Mouse (Mus musculus) CD4-positive, CD25-positive, alpha-beta regulatory T cell, adult 4 months (primary cell): ENCODE measurements around the gene Pak1. TPM values are rescaled to one million over a fixed set of nuclear protein-coding genes. Genes with fewer than 3 reads are reported as not detected.

ENCODE experiments used
- ATAC-seq: one replicate; pipeline ENCODE4 v1.8.0; 2017
- polyA plus RNA-seq, 2 experiments: library from polyadenylated mRNA; unstranded; fragments of 100-300 nt; shearing (Covaris generic); gene quantifications; one replicate each; pipeline ENCODE4 v1.2.1; 2017

Pak1 gene
- polyA plus RNA-seq, 2 experiments from 2014 or later = 4.7 to 5.8 TPM

GRCm38 (mm10) chr7:97863512-97863911 lies 75.2 kb downstream of the Pak1 start:
- ATAC-seq = no peak

- ATAC-seq = no peak
Measured at GRCm38 (mm10) chr7:97864531-97864930, 76.2 kb downstream of the Pak1 start.

GRCm38 (mm10) chr7:97867866-97868265 lies 79.5 kb downstream of the Pak1 start:
- no peak for ATAC-seq

- no peak for ATAC-seq
Measured at GRCm38 (mm10) chr7:97868766-97869165, 80.4 kb downstream of the Pak1 start.

- ATAC-seq = no peak
Measured at GRCm38 (mm10) chr7:97872396-97872795, 84.1 kb downstream of the Pak1 start.

GRCm38 (mm10) chr7:97873317-97873716 lies 85.0 kb downstream of the Pak1 start:
- ATAC-seq = no peak

- ATAC-seq = peak; percentile 90
Measured at GRCm38 (mm10) chr7:97877846-97878538, 89.7 kb downstream of the Pak1 start.

GRCm38 (mm10) chr7:97911646-97912045 lies 123.3 kb downstream of the Pak1 start:
- ATAC-seq = no peak

- ATAC-seq = no peak
Measured at GRCm38 (mm10) chr7:97914833-97915516, 126.6 kb downstream of the Pak1 start.

GRCm38 (mm10) chr7:97919742-97920141 lies 131.4 kb downstream of the Pak1 start, which contains the start of gene Gdpd4:
Gene Gdpd4 (plus strand): TSS chr7:97919955.
- no peak for ATAC-seq

- ATAC-seq = no peak
Measured at GRCm38 (mm10) chr7:97925819-97926218, 137.5 kb downstream of the Pak1 start.

GRCm38 (mm10) chr7:97926978-97927377 lies 138.6 kb downstream of the Pak1 start:
- ATAC-seq = no peak

GRCm38 (mm10) chr7:97944485-97944884 lies 156.1 kb downstream of the Pak1 start:
- ATAC-seq = no peak

Other genes starting within 250 kb of the Pak1 start
- gene Aamdc, start 209.0 kb upstream of the Pak1 start, polyA plus RNA-seq = 10 to 100 TPM; 55.0 to 55.1 TPM
- gene Rsf1, start 208.7 kb upstream of the Pak1 start, polyA plus RNA-seq = 10 to 100 TPM; 25.3 to 27.5 TPM
- gene Clns1a, start 91.9 kb upstream of the Pak1 start, polyA plus RNA-seq = 10 to 100 TPM; 80.8 to 90.1 TPM
- 1 to 10 TPM; 1.2 to 1.7 TPM for gene Aqp11, start 50.3 kb upstream of the Pak1 start, polyA plus RNA-seq
- gene Gdpd4, start 131.4 kb downstream of the Pak1 start, polyA plus RNA-seq = not detected